Mouse (Mus musculus): ENCODE measurements around the gene Dlgap4. TPM values are rescaled to one million over a fixed set of nuclear protein-coding genes. Genes with fewer than 3 reads are reported as not detected.

Dlgap4 gene
- polyA plus RNA-seq, 1 experiment from 2014 or later, result 197 TPM

Other genes with a start within 250 kb of the Dlgap4 start
- 1.0 and 2.1 TPM in 2 replicates for gene Epb41l1, start 192.8 kb upstream of the Dlgap4 start, polyA plus RNA-seq (2016; fragmentation: Nextera tagmentation; extraction: Ambion mirVana)
- 45.9 and 50.2 TPM in 2 replicates for gene Aar2, start 66.1 kb upstream of the Dlgap4 start, polyA plus RNA-seq (2016; fragmentation: Nextera tagmentation; extraction: Ambion mirVana)
- 86.1 and 126 TPM in 2 replicates for gene Myl9, start 161.7 kb downstream of the Dlgap4 start, polyA plus RNA-seq (2016; fragmentation: Nextera tagmentation; extraction: Ambion mirVana)
- 88.4 and 90.3 TPM in 2 replicates for gene Tgif2, start 226.3 kb downstream of the Dlgap4 start, polyA plus RNA-seq (2016; fragmentation: Nextera tagmentation; extraction: Ambion mirVana)
- gene 4930518I15Rik, start 244.2 kb downstream of the Dlgap4 start, polyA plus RNA-seq (2016; fragmentation: Nextera tagmentation; extraction: Ambion mirVana), result 8.1 and 9.4 TPM in 2 replicates
- gene Rab5if, start 249.4 kb downstream of the Dlgap4 start, polyA plus RNA-seq (2016; fragmentation: Nextera tagmentation; extraction: Ambion mirVana), result 184 and 188 TPM in 2 replicates